Mouse (Mus musculus): ENCODE data around the gene Naa20.

GRCm38 (mm10) chr2:145905156-145905555, 3.3 kb downstream of the Naa20 start:
- TF ChIP-seq POLR2A (IDR thresholded peaks at IDR 0.05; ENCODE audit: control insufficient read depth, low read depth, low read length) (no peak), CTCF (IDR thresholded peaks at IDR 0.05; ENCODE audit: control insufficient read depth, insufficient read depth, insufficient replicate concordance, low read depth, low read length) (no peak)
